In the genomic region with DNA sequence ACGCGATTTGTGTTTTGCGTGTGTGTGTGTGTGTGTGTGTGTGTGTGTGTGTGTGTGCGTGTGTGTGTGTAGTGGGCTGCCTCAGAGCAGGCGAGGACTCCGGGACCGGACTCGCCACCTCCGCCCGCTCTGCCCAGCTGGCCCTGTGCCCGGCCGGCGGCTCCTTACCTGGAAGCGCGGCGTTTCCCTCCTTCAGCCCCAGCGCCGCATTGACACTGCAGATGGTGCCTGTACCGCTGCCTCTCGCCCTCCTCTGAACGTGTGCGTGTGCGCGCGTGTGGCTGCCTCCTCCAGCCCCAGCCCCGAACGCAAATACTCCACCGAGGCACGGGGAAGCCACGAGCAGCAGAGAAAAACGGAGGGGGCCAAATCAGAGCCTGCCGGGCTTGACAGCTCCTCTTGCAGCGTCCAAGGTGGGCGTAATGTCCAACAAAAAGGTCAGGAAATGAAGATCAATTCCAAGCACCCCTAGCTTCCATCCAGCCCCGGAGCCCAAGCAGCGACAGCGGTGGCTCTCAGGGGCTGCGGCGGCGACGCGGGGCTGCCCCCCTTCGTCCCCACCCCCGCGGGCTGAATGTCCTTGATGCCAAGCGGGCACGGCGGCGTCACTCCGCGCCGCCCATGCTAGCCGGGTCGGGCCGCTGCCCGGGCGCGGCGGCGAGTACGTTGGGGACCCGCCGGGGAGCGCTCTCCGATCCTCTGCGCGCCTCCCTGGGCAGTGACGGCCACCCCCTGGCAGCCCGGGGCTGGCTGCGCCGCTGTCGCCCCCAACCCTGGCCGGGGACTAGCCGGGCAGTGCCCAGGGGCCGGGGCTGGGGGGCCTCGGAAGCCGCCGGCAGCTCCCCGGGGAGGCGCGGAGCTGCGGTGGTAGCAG, we compare ENCODE assay signal across 8 mouse cellular contexts. TPM values are rescaled to one million over a fixed set of nuclear protein-coding genes. Genes with fewer than 3 reads are reported as not detected.
A peak's percentile ranks its signal among the peaks of the same experiment; 100 is the strongest.
DNase-seq lines count a peak whose midpoint lies in the region; ATAC-seq and TF ChIP-seq lines count a peak whose summit lies in the region.

No protein-coding gene starts in this region.

- peak overlapping the region; percentile 51 for H3K9ac ChIP-seq in embryonic facial prominence, embryonic 15.5 days
- peak overlapping the region; percentile 89 for H3K9ac ChIP-seq in heart, embryonic 16.5 days (ENCODE audit: low read length)
- peak overlapping the region; percentile 28; the same call in 1 of the 2 replicates for H3K9ac ChIP-seq in liver, embryonic 16.5 days (ENCODE audit: low read depth, low read length)

- H3K27me3 ChIP-seq in C2C12 (ENCODE audit: control insufficient read depth, insufficient read depth, insufficient read length): peaks cover 36% of the 10 kb centered on the region
- peaks cover 79% of the 10 kb centered on the region for H3K27me3 ChIP-seq in embryonic facial prominence, embryonic 15.5 days
- H3K27me3 ChIP-seq in heart, embryonic 16.5 days (ENCODE audit: control insufficient read depth, insufficient read depth, low read length): peaks cover 27% of the 10 kb centered on the region
- peaks cover 70% of the 10 kb centered on the region for H3K27me3 ChIP-seq in liver, embryonic 16.5 days (ENCODE audit: control insufficient read depth, insufficient read depth, low read depth, low read length)

- DNase-seq in adrenal gland, postnatal 14 days: peak; percentile 63
- DNase-seq in kidney, postnatal 25 days: peak; percentile 69 to 74
- DNase-seq in retina, embryonic 14.5 days (ENCODE audit: low spot score): peak; percentile 42

- no peaks in the 10 kb centered on the region for H3K9me3 ChIP-seq in embryonic facial prominence, embryonic 15.5 days (replicated peaks)
- no peaks in the 10 kb centered on the region for H3K9me3 ChIP-seq in heart, embryonic 16.5 days (replicated peaks; ENCODE audit: control insufficient read depth, low read length)
- no peaks in the 10 kb centered on the region for H3K9me3 ChIP-seq in liver, embryonic 16.5 days (replicated peaks; ENCODE audit: control insufficient read depth, low read length)

- peak overlapping the region; percentile 66 for H3ac ChIP-seq in C2C12 (ENCODE audit: control insufficient read depth, insufficient read length, low read depth)

- TF ChIP-seq CTCF in C2C12 (IDR thresholded peaks at IDR 0.05; ENCODE audit: control insufficient read depth, insufficient read depth, insufficient read length): no peak

- peak overlapping the region; percentile 25 for H3K4me3 ChIP-seq in C2C12 (ENCODE audit: insufficient read depth, poor library complexity, severe bottlenecking)
- H3K4me3 ChIP-seq in embryonic facial prominence, embryonic 15.5 days (replicated peaks): peak overlapping the region; percentile 64
- H3K4me3 ChIP-seq in heart, embryonic 16.5 days (ENCODE audit: low read length): peak overlapping the region; percentile 86
- H3K4me3 ChIP-seq in liver, embryonic 16.5 days (ENCODE audit: low read depth, low read length): peak overlapping the region; percentile 49

- ATAC-seq in embryonic facial prominence, embryonic 15.5 days (ENCODE audit: insufficient number of reproducible peaks, low FRiP score, low TSS enrichment, low read depth): peak; percentile 55; the same call in 1 of the 2 replicates
- ATAC-seq in heart, embryonic 16.5 days (replicated peaks; ENCODE audit: extremely low read depth, insufficient read depth, low FRiP score): peak; percentile 40
- ATAC-seq in liver, embryonic 16.5 days (ENCODE audit: low read depth): 0 out of 2 replicates have a peak, but pooled peaks have one; percentile 11
- no peak for ATAC-seq in monocyte, adult 5-6 weeks (replicated peaks; ENCODE audit: insufficient number of reproducible peaks, low FRiP score, low TSS enrichment, poor library complexity, severe bottlenecking)

- 1% methylated on average over 82 of the region's 82 CpGs for WGBS in embryonic facial prominence, embryonic 15.5 days
- WGBS in heart, embryonic 16.5 days: under 1% methylated on average over 76 of the region's 82 CpGs
- under 1% methylated on average over 68 of the region's 82 CpGs for WGBS in liver, embryonic 16.5 days (ENCODE audit: insufficient replicate concordance)

- no peaks in the 10 kb centered on the region for H3K36me3 ChIP-seq in C2C12 (ENCODE audit: control insufficient read depth, insufficient read depth)
- H3K36me3 ChIP-seq in embryonic facial prominence, embryonic 15.5 days: no peaks in the 10 kb centered on the region
- H3K36me3 ChIP-seq in heart, embryonic 16.5 days (ENCODE audit: control insufficient read depth, insufficient read depth): no peaks in the 10 kb centered on the region
- no peaks in the 10 kb centered on the region for H3K36me3 ChIP-seq in liver, embryonic 16.5 days (ENCODE audit: control insufficient read depth, insufficient read depth)

- H3K27ac ChIP-seq in embryonic facial prominence, embryonic 15.5 days (replicated peaks): 0 out of 2 replicates have a peak overlapping the region, but pooled peaks have one; percentile 11
- H3K27ac ChIP-seq in heart, embryonic 16.5 days (ENCODE audit: low read length): peak overlapping the region; percentile 85
- H3K27ac ChIP-seq in liver, embryonic 16.5 days (ENCODE audit: low read length): no peak overlapping the region

- no peaks in the 10 kb centered on the region for H3K79me2 ChIP-seq in C2C12 (ENCODE audit: control insufficient read depth, insufficient read depth)

- H3K79me3 ChIP-seq in C2C12 (ENCODE audit: low read depth): no peaks in the 10 kb centered on the region

- peaks cover 38% of the 10 kb centered on the region for H3K4me1 ChIP-seq in embryonic facial prominence, embryonic 15.5 days
- H3K4me1 ChIP-seq in heart, embryonic 16.5 days (ENCODE audit: control insufficient read depth, insufficient read depth, low read length): peaks cover 17% of the 10 kb centered on the region
- H3K4me1 ChIP-seq in liver, embryonic 16.5 days (ENCODE audit: control insufficient read depth, low read depth, low read length): no peaks in the 10 kb centered on the region

- peak overlapping the region; percentile 99 for H3K4me2 ChIP-seq in embryonic facial prominence, embryonic 15.5 days (replicated peaks)
- peak overlapping the region; percentile 95 for H3K4me2 ChIP-seq in heart, embryonic 16.5 days (ENCODE audit: low read depth, low read length)
- peak overlapping the region; percentile 68 for H3K4me2 ChIP-seq in liver, embryonic 16.5 days (ENCODE audit: low read depth, low read length)

TF ChIP-seq in C2C12, 6 proteins besides CTCF, POLR2A, EP300 and RAD21:
- TF ChIP-seq MYOG (IDR thresholded peaks at IDR 0.05; ENCODE audit: control insufficient read depth, extremely low read depth, insufficient read length) (no peak), MAX (IDR thresholded peaks at IDR 0.05) (no peak), USF1 (IDR thresholded peaks at IDR 0.05; ENCODE audit: low read depth) (no peak), FOSL1 (IDR thresholded peaks at IDR 0.05; ENCODE audit: insufficient read depth, low read length, poor library complexity, severe bottlenecking) (no peak), MYOD1 (IDR thresholded peaks at IDR 0.05; ENCODE audit: control insufficient read depth, insufficient read length, low read depth) (no peak)

RNA-seq across cellular contexts. Expression of gene Plxna4, which starts 0.6 kb away (rescaled TPM):
- polyA plus RNA-seq in C2C12 (2012; fragmentation: generic; extraction: Trizol): 0.19 TPM
- 4.6 and 6.5 TPM in 2 replicates for total RNA-seq in adrenal gland, postnatal 14 days (2021)
- 2.6 and 3.1 TPM in 2 replicates for polyA plus RNA-seq in embryonic facial prominence, embryonic 15.5 days (2015; fragmentation: Nextera tagmentation; extraction: Ambion mirVana)
- polyA plus RNA-seq in heart, embryonic 16.5 days (2015; fragmentation: Nextera tagmentation; extraction: Ambion mirVana): 3.7 and 4.6 TPM in 2 replicates
- polyA plus RNA-seq in liver, embryonic 16.5 days (2015; fragmentation: Nextera tagmentation; extraction: Ambion mirVana): 0.21 and 0.26 TPM in 2 replicates
- total RNA-seq in monocyte, adult 5-6 weeks (2017): 0.21 to 1.9 TPM in 2 of 3 replicates, not detected in the other

Comparison
In these comparisons a context has a peak if more than half of its experiments do, and no peak if none do; other contexts are left out.
1. H3K4me3 ChIP-seq: peak in every context shown above with its lines; median percentile 86 in heart, embryonic 16.5 days; 64 in embryonic facial prominence, embryonic 15.5 days; 49 in liver, embryonic 16.5 days; 25 in C2C12.
2. H3K9ac ChIP-seq: peak in every context shown above with its lines; median percentile 89 in heart, embryonic 16.5 days; 51 in embryonic facial prominence, embryonic 15.5 days; 28 in liver, embryonic 16.5 days.